Mouse (Mus musculus) ES-Bruce4 (cell line): Measurements from ENCODE around the gene Skp2.

Experiments used
- CTCF ChIP-seq: IDR thresholded peaks from one replicate; pipeline ENCODE4 v1.8.1; 2011; ENCODE audit warnings: low read depth, low read length
- EP300 ChIP-seq: IDR thresholded peaks from 2 replicates; pipeline ENCODE4 v1.6.1; 2011; ENCODE audit warnings: low read depth, low read length; ENCODE audit not compliant: insufficient read depth
- POLR2A ChIP-seq: IDR thresholded peaks from one replicate; pipeline ENCODE4 v1.8.1; 2011; ENCODE audit warnings: low read length; ENCODE audit not compliant: insufficient read depth

GRCm38 (mm10) chr15:9090662-9091061, 64.6 kb downstream of the Skp2 start:
- no peak for TF ChIP-seq CTCF
- TF ChIP-seq EP300 = no peak
- no peak for TF ChIP-seq POLR2A
